8 mouse cellular contexts compared by ENCODE assay signal in genomic region chr6:134640485-134641475, GRCm38 (mm10). TPM values are rescaled to one million over a fixed set of nuclear protein-coding genes. Genes with fewer than 3 reads are reported as not detected.
DNase-seq lines count a peak whose midpoint lies in the region; ATAC-seq and TF ChIP-seq lines count a peak whose summit lies in the region.

No protein-coding gene starts in this region.

- H3K79me2 ChIP-seq in liver, adult 2 months (ENCODE audit: control insufficient read depth, insufficient read depth, low read length), result no peaks in the 10 kb centered on the region
- no peaks in the 10 kb centered on the region for H3K79me2 ChIP-seq in myocyte (ENCODE audit: control insufficient read depth, insufficient read depth)

- H3K36me3 ChIP-seq in heart, embryonic 11.5 days (ENCODE audit: control insufficient read depth, insufficient read depth, low read length), result no peaks in the 10 kb centered on the region
- H3K36me3 ChIP-seq in kidney, embryonic 16.5 days (ENCODE audit: insufficient read depth, low read length), result no peaks in the 10 kb centered on the region
- peaks cover 4% of the 10 kb centered on the region; the same call in 1 of the 2 replicates for H3K36me3 ChIP-seq in liver, adult 2 months (ENCODE audit: control insufficient read depth, insufficient read depth, low read length)
- no peaks in the 10 kb centered on the region for H3K36me3 ChIP-seq in myocyte (ENCODE audit: control insufficient read depth, insufficient read depth)
- H3K36me3 ChIP-seq in splenic B cell, adult 2 months (ENCODE audit: control insufficient read depth, insufficient read depth, low read length, poor library complexity, severe bottlenecking), result no peaks in the 10 kb centered on the region; the same call in 1 of the 2 replicates

- no peaks in the 10 kb centered on the region for H3K9me3 ChIP-seq in heart, embryonic 11.5 days (replicated peaks; ENCODE audit: control insufficient read depth, low read length)
- no peaks in the 10 kb centered on the region for H3K9me3 ChIP-seq in kidney, embryonic 16.5 days (ENCODE audit: low read length)

- H3K27me3 ChIP-seq in heart, embryonic 11.5 days (ENCODE audit: control insufficient read depth, insufficient read depth, low read length), result no peaks in the 10 kb centered on the region
- no peaks in the 10 kb centered on the region for H3K27me3 ChIP-seq in kidney, embryonic 16.5 days (ENCODE audit: insufficient read depth, low read length)
- no peaks in the 10 kb centered on the region for H3K27me3 ChIP-seq in liver, adult 2 months (ENCODE audit: control insufficient read depth, insufficient read depth, low read length)
- H3K27me3 ChIP-seq in myocyte (ENCODE audit: control insufficient read depth, insufficient read depth, insufficient read length), result no peaks in the 10 kb centered on the region
- no peaks in the 10 kb centered on the region for H3K27me3 ChIP-seq in splenic B cell, adult 2 months (ENCODE audit: control insufficient read depth, insufficient read depth, low read length, poor library complexity, severe bottlenecking)

- peaks cover 3% of the 10 kb centered on the region; the same call in 1 of the 2 replicates for H3K4me1 ChIP-seq in heart, embryonic 11.5 days (ENCODE audit: control insufficient read depth, insufficient read depth, low read length)
- peaks cover 7% of the 10 kb centered on the region for H3K4me1 ChIP-seq in kidney, embryonic 16.5 days (ENCODE audit: insufficient read depth, low read length)
- H3K4me1 ChIP-seq in liver, adult 2 months (ENCODE audit: control insufficient read depth, insufficient read depth, low read length), result peaks cover 2% of the 10 kb centered on the region

- peak overlapping the region; percentile 91 for H3K9ac ChIP-seq in heart, embryonic 11.5 days (ENCODE audit: low read depth, low read length)
- H3K9ac ChIP-seq in kidney, embryonic 16.5 days (replicated peaks; ENCODE audit: low read length), result peak overlapping the region; percentile 92
- H3K9ac ChIP-seq in liver, adult 2 months (ENCODE audit: low read depth, low read length), result peak overlapping the region; percentile 98

- peak; percentile 93 to 94 for DNase-seq in B cell, adult 2 months
- peak; percentile 98 for DNase-seq in brain, adult 2 months (ENCODE audit: low read depth, low spot score)
- peak; percentile 77 for DNase-seq in liver, adult 2 months (ENCODE audit: extremely low read depth, low read depth, low spot score)
- peak; percentile 96 for DNase-seq in splenic B cell, adult 2 months (ENCODE audit: low read depth, low spot score)

- H3K27ac ChIP-seq in heart, embryonic 11.5 days (ENCODE audit: low read depth, low read length), result peak overlapping the region; percentile 70
- 0 out of 2 replicates have a peak overlapping the region, but pooled peaks have one; percentile 35 for H3K27ac ChIP-seq in kidney, embryonic 16.5 days (ENCODE audit: low read length)
- H3K27ac ChIP-seq in liver, adult 2 months (replicated peaks; ENCODE audit: insufficient read depth, low read depth, low read length), result peak overlapping the region; percentile 76

- under 1% methylated on average over 61 of the region's 65 CpGs for WGBS in heart, embryonic 11.5 days (ENCODE audit: insufficient replicate concordance)
- 2% methylated on average over 57 of the region's 65 CpGs for whole genome bisulfite sequencing in kidney, embryonic 16.5 days
- 3% methylated on average over 65 of the region's 65 CpGs for WGBS in liver, adult 2 months

- TF ChIP-seq CTCF in liver, adult 2 months (IDR thresholded peaks at IDR 0.05; ENCODE audit: low read depth, low read length), result peak; percentile 75

- peak; percentile 97 for ATAC-seq in erythroblast, adult 5-6 weeks (replicated peaks; ENCODE audit: low FRiP score, poor library complexity, severe bottlenecking)
- ATAC-seq in heart, embryonic 11.5 days (replicated peaks; ENCODE audit: insufficient number of reproducible peaks, low FRiP score, low TSS enrichment), result peak; percentile 99
- ATAC-seq in kidney, embryonic 16.5 days (ENCODE audit: low FRiP score, low TSS enrichment), result peak; percentile 99

- H3K4me3 ChIP-seq in heart, embryonic 11.5 days (ENCODE audit: low read depth, low read length), result peak overlapping the region; percentile 93
- H3K4me3 ChIP-seq in kidney, embryonic 16.5 days (ENCODE audit: low read length), result peak overlapping the region; percentile 91
- H3K4me3 ChIP-seq in liver, adult 2 months (ENCODE audit: insufficient read depth, low read depth, low read length), result peak overlapping the region; percentile 93
- peak overlapping the region; percentile 36 for H3K4me3 ChIP-seq in myocyte

- peak overlapping the region; percentile 6 for H3ac ChIP-seq in myocyte (ENCODE audit: control insufficient read depth, insufficient read length)

- peak; percentile 60; the same call in 1 of the 2 replicates for TF ChIP-seq POLR2A in liver, adult 2 months (IDR thresholded peaks at IDR 0.05; ENCODE audit: extremely low read depth, insufficient read depth, low read length)
- peak; percentile 70 for TF ChIP-seq POLR2A in myocyte (IDR thresholded peaks at IDR 0.05; ENCODE audit: insufficient read length, low read depth)

- H3K4me2 ChIP-seq in heart, embryonic 11.5 days, result peak overlapping the region; percentile 72
- peak overlapping the region; percentile 81 for H3K4me2 ChIP-seq in kidney, embryonic 16.5 days (replicated peaks; ENCODE audit: low read depth, low read length)
- H3K4me2 ChIP-seq in myocyte (ENCODE audit: low read depth), result peak overlapping the region; percentile 84

TF ChIP-seq in myocyte, 11 proteins besides CTCF, POLR2A, EP300 and RAD21:
- TF ChIP-seq CEBPB (IDR thresholded peaks at IDR 0.05; ENCODE audit: insufficient read depth, poor library complexity, severe bottlenecking) (no peak), USF1 (IDR thresholded peaks at IDR 0.05; ENCODE audit: low read depth) (no peak), MYOG (IDR thresholded peaks at IDR 0.05; ENCODE audit: control insufficient read depth in 1 of 3, insufficient read depth in 1 of 3, insufficient read length in 2 of 3, low read depth in 2 of 3) (peak in 1 of 3 experiments; percentile 3), TCF12 (IDR thresholded peaks at IDR 0.05; ENCODE audit: insufficient read depth, poor library complexity, severe bottlenecking) (no peak)
TF ChIP-seq in myocyte: peak in this region for 1.

RNA-seq across cellular contexts. Expression of gene Borcs5, which starts 1.5 kb away (rescaled TPM):
- 7.7 and 7.9 TPM in 2 replicates for total RNA-seq in erythroblast, adult 5-6 weeks (2015; ENCODE audit: low replicate concordance)
- total RNA-seq in erythroblast, adult 5-6 weeks (2017; ENCODE audit: low replicate concordance), result 2.0 and 4.3 TPM in 2 replicates
- 15.1 and 16.0 TPM in 2 replicates for polyA plus RNA-seq in heart, embryonic 11.5 days (2014; fragmentation: Nextera tagmentation; extraction: Ambion mirVana)
- polyA plus RNA-seq in kidney, embryonic 16.5 days (2015; fragmentation: Nextera tagmentation; extraction: Ambion mirVana), result 16.2 and 18.5 TPM in 2 replicates
- 5.7 and 6.6 TPM in 2 replicates for total RNA-seq in liver, adult 2 months (2014; rRNA removed)
- polyA plus RNA-seq in liver, adult 2 months (2012; rRNA removed), result 11.5 and 12.4 TPM in 2 replicates
- 8.8 TPM for polyA plus RNA-seq in myocyte (2012; fragmentation: generic; extraction: Trizol)

RNA-seq across cellular contexts. Expression of gene Mansc1, which starts 8.5 kb away (rescaled TPM):
- 1.3 and 2.3 TPM in 2 replicates for total RNA-seq in erythroblast, adult 5-6 weeks (2015; ENCODE audit: low replicate concordance)
- total RNA-seq in erythroblast, adult 5-6 weeks (2017; ENCODE audit: low replicate concordance), result 0.26 and 0.70 TPM in 2 replicates
- 7.2 and 7.3 TPM in 2 replicates for polyA plus RNA-seq in heart, embryonic 11.5 days (2014; fragmentation: Nextera tagmentation; extraction: Ambion mirVana)
- 5.7 and 7.8 TPM in 2 replicates for polyA plus RNA-seq in kidney, embryonic 16.5 days (2015; fragmentation: Nextera tagmentation; extraction: Ambion mirVana)
- 1.0 TPM in 2 replicates for total RNA-seq in liver, adult 2 months (2014; rRNA removed)
- 0.70 and 0.83 TPM in 2 replicates for polyA plus RNA-seq in liver, adult 2 months (2012; rRNA removed)
- polyA plus RNA-seq in myocyte (2012; fragmentation: generic; extraction: Trizol), result not detected

Comparison
In these comparisons a context has a peak if more than half of its experiments do, and no peak if none do; other contexts are left out.
1. Peak in every context shown above with its lines: DNase-seq, ATAC-seq, H3K4me3 ChIP-seq and H3K27ac ChIP-seq.
2. H3K4me3 ChIP-seq: peak in every context shown above with its lines; median percentile 93 in heart, embryonic 11.5 days; 93 in liver, adult 2 months; 91 in kidney, embryonic 16.5 days; 36 in myocyte.